Mouse (Mus musculus): ENCODE results near the gene Trove2. TPM values are rescaled to one million over a fixed set of nuclear protein-coding genes. Genes with fewer than 3 reads are reported as not detected.
"Not testable (repeated sequence)": the region's sequence is repeated elsewhere in the genome, so short reads cannot be mapped to it uniquely, and the experiment has no call there.

Gene Trove2
- polyA plus RNA-seq, 1 experiment = 18.8 TPM

GRCm38 (mm10) chr1:143733914-143734410 is 42.9 kb downstream of the Trove2 start:
- TF ChIP-seq CTCF (IDR thresholded peaks at IDR 0.05; ENCODE audit: borderline replicate concordance, insufficient read depth, low read depth, low read length) (no peak), POLR2A (IDR thresholded peaks at IDR 0.05; ENCODE audit: borderline replicate concordance, insufficient read depth, low read length) (no peak)
- no peak for DNase-seq
- H3K27ac ChIP-seq (ENCODE audit: insufficient read depth, low read length) = no peak overlapping the region
- H3K27me3 ChIP-seq (ENCODE audit: control insufficient read depth, insufficient read depth, low read length) = no peaks in the 10 kb centered on the region
- 82% methylated on average over 5 of the region's 5 CpGs for WGBS
- H3K4me3 ChIP-seq (replicated peaks; ENCODE audit: insufficient read depth, low read depth, low read length) = no peak overlapping the region
- no peaks in the 10 kb centered on the region for H3K4me1 ChIP-seq (ENCODE audit: control insufficient read depth, insufficient read depth, low read length)

- WGBS = 50% methylated on average over 4 of the region's 4 CpGs
- DNase-seq = no peak
- TF ChIP-seq CTCF (IDR thresholded peaks at IDR 0.05; ENCODE audit: borderline replicate concordance, insufficient read depth, low read depth, low read length) (no peak), POLR2A (IDR thresholded peaks at IDR 0.05; ENCODE audit: borderline replicate concordance, insufficient read depth, low read length) (no peak)
- H3K4me3 ChIP-seq (replicated peaks; ENCODE audit: insufficient read depth, low read depth, low read length) = no peak overlapping the region
- no peaks in the 10 kb centered on the region for H3K4me1 ChIP-seq (ENCODE audit: control insufficient read depth, insufficient read depth, low read length)
- no peaks in the 10 kb centered on the region for H3K27me3 ChIP-seq (ENCODE audit: control insufficient read depth, insufficient read depth, low read length)
- H3K27ac ChIP-seq (ENCODE audit: insufficient read depth, low read length) = no peak overlapping the region
Observed at GRCm38 (mm10) chr1:143731691-143732090, 45.2 kb downstream of the Trove2 start.

GRCm38 (mm10) chr1:143730899-143731298 is 46.0 kb downstream of the Trove2 start:
- no peaks in the 10 kb centered on the region for H3K27me3 ChIP-seq (ENCODE audit: control insufficient read depth, insufficient read depth, low read length)
- no peak overlapping the region for H3K4me3 ChIP-seq (replicated peaks; ENCODE audit: insufficient read depth, low read depth, low read length)
- no peaks in the 10 kb centered on the region for H3K4me1 ChIP-seq (ENCODE audit: control insufficient read depth, insufficient read depth, low read length)
- WGBS = 75% methylated on average over 2 of the region's 2 CpGs
- no peak for DNase-seq
- no peak for TF ChIP-seq CTCF (IDR thresholded peaks at IDR 0.05; ENCODE audit: borderline replicate concordance, insufficient read depth, low read depth, low read length)
- TF ChIP-seq POLR2A (IDR thresholded peaks at IDR 0.05; ENCODE audit: borderline replicate concordance, insufficient read depth, low read length) = no peak
- H3K27ac ChIP-seq (ENCODE audit: insufficient read depth, low read length) = no peak overlapping the region

GRCm38 (mm10) chr1:143727701-143728445 is 49.0 kb downstream of the Trove2 start:
- TF ChIP-seq POLR2A (IDR thresholded peaks at IDR 0.05; ENCODE audit: borderline replicate concordance, insufficient read depth, low read length) = no peak
- no peak for TF ChIP-seq CTCF (IDR thresholded peaks at IDR 0.05; ENCODE audit: borderline replicate concordance, insufficient read depth, low read depth, low read length)
- DNase-seq = no peak
- WGBS = 81% methylated on average over 9 of the region's 9 CpGs
- no peak overlapping the region for H3K27ac ChIP-seq (ENCODE audit: insufficient read depth, low read length)
- no peaks in the 10 kb centered on the region for H3K27me3 ChIP-seq (ENCODE audit: control insufficient read depth, insufficient read depth, low read length)
- H3K4me3 ChIP-seq (replicated peaks; ENCODE audit: insufficient read depth, low read depth, low read length) = no peak overlapping the region
- H3K4me1 ChIP-seq (ENCODE audit: control insufficient read depth, insufficient read depth, low read length) = no peaks in the 10 kb centered on the region

- no peak for DNase-seq
- Histone ChIP-seq H3K4me1 (ENCODE audit: control insufficient read depth, insufficient read depth, low read length) (no peaks in the 10 kb centered on the region), H3K27ac (ENCODE audit: insufficient read depth, low read length) (no peak overlapping the region), H3K27me3 (ENCODE audit: control insufficient read depth, insufficient read depth, low read length) (no peaks in the 10 kb centered on the region), H3K4me3 (replicated peaks; ENCODE audit: insufficient read depth, low read depth, low read length) (no peak overlapping the region)
- TF ChIP-seq POLR2A (IDR thresholded peaks at IDR 0.05; ENCODE audit: borderline replicate concordance, insufficient read depth, low read length) = no peak
- no peak for TF ChIP-seq CTCF (IDR thresholded peaks at IDR 0.05; ENCODE audit: borderline replicate concordance, insufficient read depth, low read depth, low read length)
- 93% methylated on average over 5 of the region's 5 CpGs for WGBS
Observed at GRCm38 (mm10) chr1:143724456-143725064, 52.3 kb downstream of the Trove2 start.

GRCm38 (mm10) chr1:143716038-143716437 is 60.8 kb downstream of the Trove2 start, which contains the start of gene Glrx2:
Gene Glrx2 (plus strand): TSS chr1:143716338.
- H3K4me1 ChIP-seq (ENCODE audit: control insufficient read depth, insufficient read depth, low read length); H3K27me3 ChIP-seq (ENCODE audit: control insufficient read depth, insufficient read depth, low read length); DNase-seq; H3K27ac ChIP-seq (ENCODE audit: insufficient read depth, low read length); H3K4me3 ChIP-seq (replicated peaks; ENCODE audit: insufficient read depth, low read depth, low read length): not testable (repeated sequence)
- WGBS = no CpG with 5 or more reads among the region's 2 CpGs

GRCm38 (mm10) chr1:143710627-143710976 is 66.3 kb downstream of the Trove2 start:
- no peak for DNase-seq
- H3K4me1 ChIP-seq (ENCODE audit: control insufficient read depth, insufficient read depth, low read length) = no peaks in the 10 kb centered on the region
- no peak overlapping the region for H3K27ac ChIP-seq (ENCODE audit: insufficient read depth, low read length)
- no peaks in the 10 kb centered on the region for H3K27me3 ChIP-seq (ENCODE audit: control insufficient read depth, insufficient read depth, low read length)
- no peak overlapping the region for H3K4me3 ChIP-seq (replicated peaks; ENCODE audit: insufficient read depth, low read depth, low read length)
- TF ChIP-seq CTCF (IDR thresholded peaks at IDR 0.05; ENCODE audit: borderline replicate concordance, insufficient read depth, low read depth, low read length) (no peak), POLR2A (IDR thresholded peaks at IDR 0.05; ENCODE audit: borderline replicate concordance, insufficient read depth, low read length) (no peak)
- 86% methylated on average over 5 of the region's 5 CpGs for WGBS
